Mouse (Mus musculus) midbrain, embryonic 16.5 days (tissue): ENCODE data around the gene Rtn4. TPM values are rescaled to one million over a fixed set of nuclear protein-coding genes. Genes with fewer than 3 reads are reported as not detected.
"Not testable (repeated sequence)": the region's sequence is repeated elsewhere in the genome, so short reads cannot be mapped to it uniquely, and the experiment has no call there.

Experiments
- ATAC-seq: fragments of 200-750 bp; cut with Nextera tagmentation; 2 replicates; pipeline ENCODE4 v1.8.0; 2017; ENCODE audit warnings: moderate TSS enrichment
- H3K27ac ChIP-seq: fragments of 300-500 bp; sonication (generic); 2 replicates; pipeline ENCODE4 v1.5.1; 2014; ENCODE audit warnings: mild to moderate bottlenecking, low read length, mixed read lengths
- H3K27me3 ChIP-seq: fragments of 300-500 bp; sonication (generic); 2 replicates; pipeline ENCODE4 v1.6.1; 2014; ENCODE audit warnings: low read depth, low read length, mixed read lengths; ENCODE audit not compliant: control insufficient read depth, insufficient read depth
- H3K36me3 ChIP-seq: fragments of 300-500 bp; sonication (generic); 2 replicates; pipeline ENCODE4 v1.6.1; 2014; ENCODE audit warnings: mild to moderate bottlenecking, low read length, moderate library complexity, mixed read lengths; ENCODE audit not compliant: control insufficient read depth, insufficient read depth
- H3K4me1 ChIP-seq: fragments of 300-500 bp; sonication (generic); 2 replicates; pipeline ENCODE4 v1.6.1; 2014; ENCODE audit warnings: mild to moderate bottlenecking, low read length, mixed read lengths; ENCODE audit not compliant: control insufficient read depth, insufficient read depth
- H3K4me2 ChIP-seq: fragments of 300-500 bp; sonication (generic); 2 replicates; pipeline ENCODE4 v1.6.1; 2014; ENCODE audit warnings: mild to moderate bottlenecking, low read length, mixed read lengths
- H3K4me3 ChIP-seq: fragments of 300-500 bp; sonication (generic); 2 replicates; pipeline ENCODE4 v1.5.1; 2014; ENCODE audit warnings: low read depth, mild to moderate bottlenecking, low read length, moderate library complexity, mixed read lengths
- H3K9ac ChIP-seq: fragments of 300-500 bp; sonication (generic); 2 replicates; pipeline ENCODE4 v1.6.1; 2014; ENCODE audit warnings: low read depth, low read length, mixed read lengths
- H3K9me3 ChIP-seq: fragments of 300-500 bp; sonication (generic); replicated peaks from 2 replicates; pipeline ENCODE4 v1.6.1; 2014; ENCODE audit warnings: mild to moderate bottlenecking, low read length, mixed read lengths; ENCODE audit not compliant: control insufficient read depth, poor library complexity, severe bottlenecking
- WGBS: fragments of 180-500 bp; shearing (Covaris S2); extraction: QIAGEN DNeasy Blood & Tissue Kit; methylation state at CpG from one replicate; pipeline ENCODE4 v1.1.7; 2014; 5-methylcytosine and 5-hydroxymethylcytosine counted together
- polyA plus RNA-seq: library from polyadenylated mRNA; unstranded; fragments of >200 nt; fragmentation: Nextera tagmentation; extraction: Ambion mirVana; gene quantifications from 2 replicates; pipeline ENCODE4 v1.2.1, GENCODE M21; 2015

Gene Rtn4
- polyA plus RNA-seq = 140 and 142 TPM in 2 replicates

DNA sequence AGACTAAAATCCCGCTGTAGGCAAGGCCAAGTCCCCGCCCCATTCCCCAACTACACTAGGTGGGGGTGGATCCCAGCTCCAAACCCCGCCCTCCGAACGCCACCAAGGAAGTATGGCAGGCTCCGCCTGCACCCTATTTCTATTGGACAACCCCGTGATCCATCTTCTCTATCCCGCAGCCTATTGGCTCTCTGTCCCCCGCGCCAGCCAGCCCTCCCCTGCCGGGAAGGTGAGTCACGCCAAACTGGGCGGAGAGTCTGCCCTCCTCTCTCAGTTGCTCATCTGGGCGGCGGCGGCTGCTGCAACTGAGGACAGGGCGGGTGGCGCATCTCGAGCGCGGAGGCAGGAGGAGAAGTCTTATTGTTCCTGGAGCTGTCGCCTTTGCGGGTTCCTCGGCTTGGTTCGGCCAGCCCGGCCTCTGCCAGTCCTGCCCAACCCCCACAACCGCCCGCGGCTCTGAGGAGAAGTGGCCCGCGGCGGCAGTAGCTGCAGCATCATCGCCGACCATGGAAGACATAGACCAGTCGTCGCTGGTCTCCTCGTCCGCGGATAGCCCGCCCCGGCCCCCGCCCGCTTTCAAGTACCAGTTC, at the start of gene Rtn4:
TSS of gene Rtn4 (plus strand) at position 265 of the 590 bp plus-strand sequence.
- Histone ChIP-seq H3K36me3 (no peaks in the 10 kb centered on the region), H3K4me1 (peaks cover 20% of the 10 kb centered on the region), H3K27me3 (no peaks in the 10 kb centered on the region), H3K27ac (peak within 1 kb of the TSS; percentile 98), H3K4me2 (peak within 1 kb of the TSS; percentile 60), H3K4me3 (peak within 1 kb of the TSS; percentile 97), H3K9ac (peak within 1 kb of the TSS; percentile 100), H3K9me3 (no peaks in the 10 kb centered on the region)
- under 1% methylated on average over 43 of the region's 43 CpGs for WGBS
- ATAC-seq = peak; percentile 98

DNA sequence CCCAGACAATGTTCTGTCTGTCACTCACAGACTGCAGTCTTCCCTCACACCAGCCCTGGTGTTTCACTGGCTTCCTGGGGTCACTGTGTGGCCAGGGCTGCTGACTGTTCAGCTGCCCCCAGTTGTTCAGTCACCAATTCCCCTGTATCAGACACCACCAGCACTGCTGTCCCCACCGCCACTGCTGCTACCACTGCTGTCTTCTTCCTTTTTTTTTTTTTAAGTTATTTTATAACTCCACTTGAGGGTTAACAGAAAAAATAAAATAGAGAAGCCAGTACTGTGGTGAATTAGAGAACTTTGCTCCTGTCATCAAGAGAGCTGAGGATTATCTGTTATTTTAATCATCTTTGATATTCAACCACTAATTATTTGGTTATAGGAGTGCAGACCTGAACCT, 48.3 kb upstream of the Rtn4 start:
- WGBS = 95% methylated on average over 1 of the region's 1 CpGs

DNA sequence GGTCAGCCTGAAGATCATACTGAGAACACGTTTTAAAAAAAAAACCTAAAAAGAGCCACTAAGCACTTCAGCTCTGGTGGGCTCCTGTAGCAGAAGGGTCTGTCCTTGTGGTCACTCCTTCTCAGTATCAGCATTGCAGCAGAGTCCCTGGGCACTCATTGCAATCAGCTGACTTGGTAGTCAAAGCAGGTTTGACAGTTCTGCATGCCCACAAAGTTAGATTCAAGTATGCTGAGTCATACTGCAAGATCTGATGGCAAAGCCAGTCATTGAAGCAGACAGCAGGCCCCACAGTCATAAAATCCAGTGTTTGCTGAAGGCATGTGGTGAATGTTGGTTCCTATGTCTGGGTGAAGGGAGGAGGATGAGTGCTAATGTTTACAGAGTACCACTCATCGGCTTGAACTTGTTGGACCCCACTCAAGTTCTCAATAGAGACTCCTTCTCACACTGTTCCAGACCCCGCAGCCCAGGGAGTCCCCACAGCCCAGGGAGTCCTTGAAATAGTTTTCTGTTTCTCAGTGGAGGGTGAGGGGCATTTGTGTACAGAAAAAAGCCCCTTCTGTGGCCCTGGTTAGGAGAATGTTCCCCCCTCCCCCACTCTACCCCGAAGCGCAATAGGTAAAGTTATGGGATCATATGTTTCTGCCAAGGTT, 47.2 kb upstream of the Rtn4 start:
- ATAC-seq = no peak
- H3K4me2 ChIP-seq = no peak overlapping the region
- no peaks in the 10 kb centered on the region for H3K27me3 ChIP-seq
- no peaks in the 10 kb centered on the region for H3K4me1 ChIP-seq
- WGBS = 76% methylated on average over 5 of the region's 5 CpGs
- no peaks in the 10 kb centered on the region for H3K36me3 ChIP-seq
- no peak overlapping the region for H3K27ac ChIP-seq
- H3K4me3 ChIP-seq = no peak overlapping the region
- no peaks in the 10 kb centered on the region for H3K9me3 ChIP-seq
- no peak overlapping the region for H3K9ac ChIP-seq

More for the DNA sequence above, 48.3 kb upstream of the Rtn4 start:
- Histone ChIP-seq H3K9me3 (no peaks in the 10 kb centered on the region), H3K4me2 (no peak overlapping the region), H3K27me3 (no peaks in the 10 kb centered on the region), H3K36me3 (no peaks in the 10 kb centered on the region), H3K27ac (no peak overlapping the region), H3K9ac (no peak overlapping the region), H3K4me3 (no peak overlapping the region), H3K4me1 (no peaks in the 10 kb centered on the region)
- ATAC-seq = no peak

DNA sequence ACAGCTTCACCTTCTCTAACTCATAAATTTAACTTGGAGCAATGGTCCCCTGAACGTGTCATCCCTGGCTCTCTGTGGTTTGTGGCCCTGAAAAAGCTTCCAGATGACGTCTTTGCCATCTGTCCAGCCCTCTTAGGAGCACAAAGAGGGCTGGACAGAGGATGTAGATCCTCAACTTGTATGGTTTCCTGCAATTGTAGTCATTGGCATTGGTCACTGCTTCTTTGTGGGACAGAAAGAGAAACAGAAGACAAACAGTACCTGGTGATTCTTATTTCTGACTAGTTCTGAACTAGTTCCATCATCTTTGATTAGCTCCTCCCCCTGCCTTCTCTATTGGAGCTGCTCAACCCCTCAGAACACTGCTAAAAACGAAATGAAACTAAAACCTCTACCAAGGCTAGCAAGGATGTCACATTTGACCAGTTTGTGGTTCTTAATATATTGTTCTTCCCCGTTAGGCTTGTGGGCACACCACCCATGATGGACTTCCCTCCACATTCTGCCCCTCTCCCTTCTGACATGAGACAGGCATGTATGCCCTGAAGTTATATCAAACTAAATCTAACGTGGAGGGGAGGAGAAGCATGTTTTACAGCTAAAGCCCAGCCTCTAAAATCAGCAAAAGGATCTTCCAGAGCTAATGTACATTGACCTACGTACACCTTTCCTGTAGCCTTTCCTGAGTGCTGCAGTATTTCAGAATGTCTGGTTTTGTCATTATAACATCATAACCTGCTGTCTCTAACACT, 45.0 kb upstream of the Rtn4 start:
- no peak for ATAC-seq
- Histone ChIP-seq H3K9ac (no peak overlapping the region), H3K27me3 (no peaks in the 10 kb centered on the region), H3K27ac (no peak overlapping the region), H3K4me3 (no peak overlapping the region), H3K9me3 (no peaks in the 10 kb centered on the region), H3K4me2 (no peak overlapping the region), H3K4me1 (no peaks in the 10 kb centered on the region), H3K36me3 (no peaks in the 10 kb centered on the region)
- 71% methylated on average over 6 of the region's 6 CpGs for WGBS

DNA sequence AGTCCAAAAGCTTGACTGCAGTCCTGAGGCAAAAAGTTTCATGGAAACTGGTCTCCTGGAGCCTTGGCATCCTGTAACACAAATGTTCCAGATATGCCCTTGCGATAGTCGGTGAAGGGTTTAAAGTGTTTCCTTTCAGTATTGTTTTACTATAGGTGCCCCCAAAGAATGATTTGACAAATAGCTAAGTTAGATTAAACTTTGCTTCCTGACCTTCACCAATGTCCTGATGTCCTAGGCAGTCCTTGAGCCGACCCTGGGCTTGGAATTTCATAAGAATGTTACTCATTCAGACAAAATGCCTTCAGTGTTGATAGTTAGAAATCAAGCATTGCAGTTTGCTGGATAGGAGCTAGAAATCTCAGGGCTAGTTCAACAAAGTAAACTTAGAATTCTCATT, 37.4 kb upstream of the Rtn4 start:
- not testable (repeated sequence) for H3K4me2 ChIP-seq, H3K36me3 ChIP-seq, H3K4me1 ChIP-seq, H3K4me3 ChIP-seq, H3K27me3 ChIP-seq, H3K27ac ChIP-seq, H3K9me3 ChIP-seq, ATAC-seq, H3K9ac ChIP-seq
- 95% methylated on average over 3 of the region's 3 CpGs for WGBS

DNA sequence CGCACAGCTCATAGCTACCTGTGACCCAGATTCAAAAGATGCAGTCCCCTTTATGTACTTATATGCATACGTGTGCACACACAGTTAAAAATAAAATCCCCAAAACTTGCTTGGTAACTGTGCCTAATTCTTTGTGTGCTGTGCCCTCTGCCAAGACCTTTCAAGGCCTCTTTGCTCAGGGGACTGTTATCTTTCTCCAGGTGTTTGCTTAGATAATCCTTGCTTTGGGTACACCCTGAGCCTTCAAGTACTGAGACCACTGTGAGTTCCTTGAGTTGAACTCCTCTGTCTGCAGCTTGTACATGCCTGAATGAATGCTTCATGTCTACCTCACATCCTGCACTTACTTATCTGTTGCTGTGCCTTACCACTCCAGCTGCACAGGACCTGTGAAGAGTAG, 32.0 kb upstream of the Rtn4 start:
- no peaks in the 10 kb centered on the region for H3K9me3 ChIP-seq
- no peaks in the 10 kb centered on the region for H3K4me1 ChIP-seq
- H3K4me2 ChIP-seq = no peak overlapping the region
- no peak overlapping the region for H3K9ac ChIP-seq
- no peak for ATAC-seq
- H3K27ac ChIP-seq = no peak overlapping the region
- H3K27me3 ChIP-seq = no peaks in the 10 kb centered on the region
- 85% methylated on average over 2 of the region's 2 CpGs for WGBS
- H3K4me3 ChIP-seq = no peak overlapping the region
- H3K36me3 ChIP-seq = no peaks in the 10 kb centered on the region

DNA sequence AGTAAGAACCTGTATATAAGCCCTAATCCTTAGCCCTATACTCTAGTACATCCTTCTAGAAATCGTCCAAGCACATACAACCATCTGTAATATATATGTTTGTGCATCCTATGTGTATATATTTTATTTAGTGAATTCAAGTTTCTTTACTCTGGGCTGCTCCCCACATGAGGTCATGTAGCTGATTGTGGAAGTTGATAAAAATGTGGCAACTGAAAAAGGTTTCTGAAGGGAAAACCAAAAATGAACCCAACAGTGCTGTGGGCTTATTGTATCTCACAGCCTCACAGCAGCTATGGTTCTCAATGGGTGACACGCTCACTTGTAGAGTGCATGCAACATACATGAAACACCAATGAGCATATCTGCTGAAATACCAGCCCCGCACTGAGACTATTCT, 25.1 kb upstream of the Rtn4 start:
- Histone ChIP-seq H3K27me3 (no peaks in the 10 kb centered on the region), H3K27ac (no peak overlapping the region), H3K4me3 (no peak overlapping the region), H3K4me1 (no peaks in the 10 kb centered on the region), H3K36me3 (no peaks in the 10 kb centered on the region), H3K9me3 (no peaks in the 10 kb centered on the region), H3K4me2 (no peak overlapping the region), H3K9ac (no peak overlapping the region)
- 95% methylated on average over 3 of the region's 3 CpGs for WGBS
- ATAC-seq = no peak

DNA sequence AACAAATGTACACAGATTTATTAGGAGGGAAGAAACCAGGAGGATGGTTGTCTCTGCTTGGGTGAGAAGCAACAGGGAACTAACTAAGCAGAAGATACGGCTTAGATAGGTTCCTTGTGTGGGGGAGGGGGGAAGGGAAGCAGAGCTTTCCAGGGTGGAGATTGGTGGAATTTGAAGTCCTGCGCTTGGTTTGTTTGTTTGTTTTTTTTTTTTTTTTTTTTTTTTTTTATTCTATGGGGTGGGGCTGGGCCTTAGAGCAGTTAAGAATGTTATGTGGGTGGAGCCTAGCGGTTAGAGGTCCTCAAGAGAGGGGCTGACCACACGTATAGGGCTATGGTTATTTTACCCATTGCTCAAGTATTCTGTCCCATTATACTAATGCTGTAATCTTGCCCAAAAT, 23.0 kb upstream of the Rtn4 start:
- Histone ChIP-seq H3K9me3 (no peaks in the 10 kb centered on the region), H3K9ac (no peak overlapping the region), H3K36me3 (no peaks in the 10 kb centered on the region), H3K4me1 (no peaks in the 10 kb centered on the region), H3K27ac (no peak overlapping the region), H3K4me3 (no peak overlapping the region), H3K4me2 (no peak overlapping the region), H3K27me3 (no peaks in the 10 kb centered on the region)
- WGBS = 87% methylated on average over 4 of the region's 4 CpGs
- no peak for ATAC-seq

DNA sequence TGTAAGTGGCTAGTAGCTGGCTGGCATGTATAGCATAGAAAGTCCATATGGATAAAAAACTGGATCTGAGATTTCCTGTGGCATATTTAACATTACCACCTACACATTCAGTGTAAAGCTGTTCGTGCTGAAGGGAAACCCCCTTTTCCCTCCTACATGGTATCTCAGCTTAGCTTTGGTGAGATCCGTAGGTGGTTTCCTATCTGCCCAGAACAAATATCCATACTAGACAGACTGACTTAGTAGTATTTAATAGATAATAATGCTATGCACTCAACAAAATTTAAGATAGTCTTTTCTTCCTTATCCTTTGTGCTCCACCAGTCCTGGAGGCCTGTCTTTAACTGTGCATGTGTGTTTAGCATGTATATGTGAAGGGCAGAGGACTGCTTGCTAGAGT, 19.4 kb upstream of the Rtn4 start:
- Histone ChIP-seq H3K4me1 (no peaks in the 10 kb centered on the region), H3K27me3 (no peaks in the 10 kb centered on the region), H3K9me3 (no peaks in the 10 kb centered on the region), H3K36me3 (no peaks in the 10 kb centered on the region), H3K27ac (no peak overlapping the region), H3K4me3 (no peak overlapping the region), H3K9ac (no peak overlapping the region), H3K4me2 (no peak overlapping the region)
- ATAC-seq = no peak
- WGBS = 90% methylated on average over 2 of the region's 2 CpGs
